Mouse (Mus musculus) urinary bladder, adult 2 months (tissue): ENCODE measurements around the gene Epha10. TPM values are rescaled to one million over a fixed set of nuclear protein-coding genes. Genes with fewer than 3 reads are reported as not detected.

Experiments
- polyA plus RNA-seq: library from polyadenylated mRNA; depleted of rRNA; stranded (reverse); fragments of >200 nt; gene quantifications from 2 replicates; pipeline ENCODE4 v1.2.3, GENCODE M21; 2012; rRNA removed

The Epha10 gene
- polyA plus RNA-seq, 1 experiment, result not detected

Other genes with a start within 250 kb of the Epha10 start
- 0.14 and 0.18 TPM in 2 replicates for gene Pou3f1, start 224.1 kb upstream of the Epha10 start, polyA plus RNA-seq
- gene Utp11, start 187.3 kb upstream of the Epha10 start, polyA plus RNA-seq, result 31.6 and 32.9 TPM in 2 replicates
- gene Fhl3, start 180.2 kb upstream of the Epha10 start, polyA plus RNA-seq, result 2.7 and 5.2 TPM in 2 replicates
- 38.1 and 40.4 TPM in 2 replicates for gene Sf3a3, start 166.1 kb upstream of the Epha10 start, polyA plus RNA-seq
- 30.0 and 34.8 TPM in 2 replicates for gene Inpp5b, start 139.0 kb upstream of the Epha10 start, polyA plus RNA-seq
- gene Mtf1, start 78.8 kb upstream of the Epha10 start, polyA plus RNA-seq, result 9.0 and 10.1 TPM in 2 replicates
- gene Yrdc, start 30.2 kb upstream of the Epha10 start, polyA plus RNA-seq, result 32.5 and 47.3 TPM in 2 replicates
- 32.4 and 37.5 TPM in 2 replicates for gene 1110065P20Rik, start 29.7 kb upstream of the Epha10 start, polyA plus RNA-seq
- gene Maneal, start 18.7 kb upstream of the Epha10 start, polyA plus RNA-seq, result 0.65 and 0.76 TPM in 2 replicates
- gene 9930104L06Rik, start 56.1 kb downstream of the Epha10 start, polyA plus RNA-seq, result 17.4 and 17.8 TPM in 2 replicates
- gene Cdca8, start 58.4 kb downstream of the Epha10 start, polyA plus RNA-seq, result 2.0 and 3.3 TPM in 2 replicates
- gene Rspo1, start 105.5 kb downstream of the Epha10 start, polyA plus RNA-seq, result 6.3 and 7.5 TPM in 2 replicates
- gene Gnl2, start 135.7 kb downstream of the Epha10 start, polyA plus RNA-seq, result 58.9 and 59.8 TPM in 2 replicates
- 0.03 and 0.10 TPM in 2 replicates for gene Dnali1, start 184.8 kb downstream of the Epha10 start, polyA plus RNA-seq
- gene Snip1, start 185.8 kb downstream of the Epha10 start, polyA plus RNA-seq, result 13.7 and 14.1 TPM in 2 replicates
- gene Meaf6, start 204.2 kb downstream of the Epha10 start, polyA plus RNA-seq, result 28.8 and 36.0 TPM in 2 replicates
- 12.5 and 13.1 TPM in 2 replicates for gene Zc3h12a, start 246.9 kb downstream of the Epha10 start, polyA plus RNA-seq